Mouse (Mus musculus) forebrain, embryonic 14.5 days (tissue): Measurements from ENCODE around the gene Prtn3. TPM values are rescaled to one million over a fixed set of nuclear protein-coding genes. Genes with fewer than 3 reads are reported as not detected.

Experiments used
- ATAC-seq: fragments of 200-750 bp; cut with Nextera tagmentation; 2 replicates; pipeline ENCODE4 v1.8.0; 2017; ENCODE audit warnings: mild to moderate bottlenecking, moderate library complexity
- DNase-seq: peaks from one replicate; pipeline ENCODE4 v3.0.0-alpha.2; 2015; ENCODE audit warnings: low spot score
- H3K27ac ChIP-seq: fragments of 300-500 bp; sonication (generic); 2 replicates; pipeline ENCODE4 v1.5.1; 2014; ENCODE audit warnings: low read depth, mild to moderate bottlenecking, control low read depth, low read length, moderate library complexity
- H3K27me3 ChIP-seq: fragments of 300-500 bp; sonication (generic); replicated peaks from 2 replicates; pipeline ENCODE4 v1.6.1; 2014; ENCODE audit warnings: low read length, control low read depth, mixed read lengths; ENCODE audit not compliant: control insufficient read depth, insufficient read depth
- H3K36me3 ChIP-seq: fragments of 300-500 bp; sonication (generic); 2 replicates; pipeline ENCODE4 v1.6.1; 2014; ENCODE audit warnings: low read length, control low read depth; ENCODE audit not compliant: control insufficient read depth, insufficient read depth
- H3K4me1 ChIP-seq: fragments of 300-500 bp; sonication (generic); 2 replicates; pipeline ENCODE4 v1.6.1; 2014; ENCODE audit warnings: antibody characterized with exemption, low read length, control low read depth; ENCODE audit not compliant: control insufficient read depth, insufficient read depth
- H3K4me2 ChIP-seq: fragments of 300-500 bp; sonication (generic); 2 replicates; pipeline ENCODE4 v1.6.1; 2014; ENCODE audit warnings: mild to moderate bottlenecking, control low read depth, low read length
- H3K4me3 ChIP-seq: fragments of 300-500 bp; sonication (generic); 2 replicates; pipeline ENCODE4 v1.5.1; 2014; ENCODE audit warnings: low read depth, low read length, control low read depth
- H3K9ac ChIP-seq: fragments of 300-500 bp; sonication (generic); 2 replicates; pipeline ENCODE4 v1.6.1; 2014; ENCODE audit warnings: mild to moderate bottlenecking, low read length, control low read depth, moderate library complexity
- H3K9me3 ChIP-seq: fragments of 300-500 bp; sonication (generic); replicated peaks from 2 replicates; pipeline ENCODE4 v1.6.1; 2016; ENCODE audit warnings: low read length, control low read depth, mixed read lengths; ENCODE audit not compliant: control insufficient read depth
- WGBS: fragments of 180-500 bp; shearing (Covaris S2); extraction: QIAGEN DNeasy Blood & Tissue Kit; methylation state at CpG from one replicate; pipeline ENCODE4 v1.1.7; 2014; 5-methylcytosine and 5-hydroxymethylcytosine counted together
- microRNA-seq: library from miRNA; unstranded; fragments of <30 nt; microRNA quantifications from one replicate; pipeline ENCODE4, GENCODE M21; 2016
- polyA plus RNA-seq: library from polyadenylated mRNA; unstranded; fragments of >200 nt; fragmentation: Nextera tagmentation; extraction: Ambion mirVana; gene quantifications from 2 replicates; pipeline ENCODE4 v1.2.1, GENCODE M21; 2014

Gene Prtn3
- polyA plus RNA-seq, 1 experiment from 2014 or later, result 16.9 TPM

- no peak for DNase-seq
- H3K36me3 ChIP-seq, result peaks cover 18% of the 10 kb centered on the region; the same call in 1 of the 2 replicates
- no peak for ATAC-seq
- H3K9me3 ChIP-seq, result no peaks in the 10 kb centered on the region
- no peak overlapping the region for H3K4me3 ChIP-seq
- 88% methylated on average over 18 of the region's 18 CpGs for WGBS
- no peak overlapping the region; the same call in 1 of the 2 replicates for H3K9ac ChIP-seq
- H3K4me2 ChIP-seq, result no peak overlapping the region
- peaks cover 12% of the 10 kb centered on the region; the same call in 1 of the 2 replicates for H3K4me1 ChIP-seq
- no peaks in the 10 kb centered on the region for H3K27me3 ChIP-seq
- no peak overlapping the region for H3K27ac ChIP-seq
These were observed 55.9 kb downstream of the Prtn3 start for GRCm38 (mm10) chr10:79929967-79930825.

DNA sequence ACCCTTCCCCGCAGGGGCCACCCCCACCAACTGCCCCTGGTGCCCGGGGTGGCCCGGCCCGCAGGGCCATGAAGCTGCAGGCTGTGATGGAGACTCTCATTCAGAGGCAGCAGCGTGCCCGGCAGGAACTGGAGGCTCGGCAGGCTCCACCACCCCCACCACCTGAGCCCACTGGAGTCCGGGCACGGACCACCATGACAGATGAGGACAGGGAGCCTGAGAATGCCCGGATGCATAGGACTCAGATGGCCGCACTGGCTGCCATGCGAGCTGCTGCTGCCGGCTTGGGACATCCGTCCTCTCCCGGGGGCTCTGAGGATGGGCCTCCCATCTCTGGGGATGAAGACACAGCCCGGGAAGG lies 56.5 kb downstream of the Prtn3 start:
- no peak overlapping the region for H3K4me3 ChIP-seq
- H3K27ac ChIP-seq, result no peak overlapping the region
- peaks cover 12% of the 10 kb centered on the region; the same call in 1 of the 2 replicates for H3K4me1 ChIP-seq
- no peak overlapping the region for H3K9ac ChIP-seq
- ATAC-seq (no peak), DNase-seq (no peak)
- peaks cover 18% of the 10 kb centered on the region; the same call in 1 of the 2 replicates for H3K36me3 ChIP-seq
- H3K27me3 ChIP-seq, result no peaks in the 10 kb centered on the region
- H3K4me2 ChIP-seq, result no peak overlapping the region
- WGBS, result 86% methylated on average over 16 of the region's 16 CpGs
- H3K9me3 ChIP-seq, result no peaks in the 10 kb centered on the region

DNA sequence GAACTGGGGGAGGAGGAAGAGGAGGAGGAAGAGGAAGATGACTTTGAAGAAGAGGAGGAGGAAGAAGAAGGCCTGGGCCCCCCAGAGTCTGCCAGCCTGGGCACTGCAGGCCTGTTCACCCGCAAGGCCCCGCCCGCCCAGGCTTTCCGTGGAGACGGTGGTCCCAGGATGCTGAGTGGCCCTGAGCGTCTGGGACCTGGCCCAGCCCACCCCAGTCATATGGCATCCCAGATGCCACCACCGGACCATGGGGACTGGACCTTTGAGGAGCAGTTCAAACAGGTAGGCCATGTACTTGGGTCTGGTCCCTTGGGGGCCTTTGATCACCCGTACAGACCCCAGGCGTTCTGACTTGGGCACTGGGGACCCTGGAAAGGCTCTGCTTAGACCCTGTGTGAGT lies 57.5 kb downstream of the Prtn3 start:
- peaks cover 18% of the 10 kb centered on the region; the same call in 1 of the 2 replicates for H3K36me3 ChIP-seq
- H3K4me1 ChIP-seq, result peaks cover 6% of the 10 kb centered on the region; the same call in 1 of the 2 replicates
- DNase-seq (no peak), ATAC-seq (no peak)
- H3K4me2 ChIP-seq, result no peak overlapping the region
- no peaks in the 10 kb centered on the region for H3K9me3 ChIP-seq
- H3K27me3 ChIP-seq, result no peaks in the 10 kb centered on the region
- 90% methylated on average over 9 of the region's 9 CpGs for WGBS
- H3K27ac ChIP-seq, result no peak overlapping the region
- H3K9ac ChIP-seq, result no peak overlapping the region
- H3K4me3 ChIP-seq, result no peak overlapping the region

DNA sequence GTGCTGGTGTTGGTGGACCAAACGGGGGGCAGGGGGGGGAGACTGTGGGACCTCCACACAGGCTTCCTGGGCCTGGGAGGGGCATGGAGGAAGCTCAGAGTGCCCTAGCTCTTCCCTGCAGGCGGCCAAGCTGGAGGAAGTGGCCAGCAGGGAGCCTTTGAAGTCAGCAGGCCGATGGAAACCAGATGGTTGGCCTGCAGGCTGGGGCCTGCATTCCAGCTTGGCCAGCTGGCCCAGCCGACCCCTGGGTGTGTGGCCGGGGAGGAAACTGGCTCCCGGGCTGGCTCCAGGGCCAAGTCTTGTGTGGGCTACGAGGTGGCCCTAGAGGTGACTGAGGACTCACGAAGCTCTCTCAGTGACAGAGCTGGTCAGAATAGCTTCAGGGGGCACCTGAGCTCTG lies 58.5 kb downstream of the Prtn3 start:
- H3K27me3 ChIP-seq, result no peaks in the 10 kb centered on the region
- H3K4me3 ChIP-seq, result no peak overlapping the region
- H3K9me3 ChIP-seq, result no peaks in the 10 kb centered on the region
- no peak overlapping the region for H3K9ac ChIP-seq
- H3K36me3 ChIP-seq, result peaks cover 19% of the 10 kb centered on the region; the same call in 1 of the 2 replicates
- no peak for DNase-seq
- no peak for ATAC-seq
- WGBS, result 32% methylated on average over 8 of the region's 8 CpGs
- no peak overlapping the region for H3K4me2 ChIP-seq
- H3K4me1 ChIP-seq, result peaks cover 10% of the 10 kb centered on the region; the same call in 1 of the 2 replicates
- no peak overlapping the region; the same call in 1 of the 2 replicates for H3K27ac ChIP-seq

Small RNAs within 50 kb of the gene (microRNA-seq; reads per million reads assigned to microRNA genes)
- gene Mir6910, result not detected

Other genes with a start within 250 kb of the Prtn3 start
- gene Shc2, start 236.6 kb upstream of the Prtn3 start, polyA plus RNA-seq, result 5.9 and 6.5 TPM in 2 replicates
- gene Odf3l2, start 228.7 kb upstream of the Prtn3 start, polyA plus RNA-seq, result 0.14 and 0.17 TPM in 2 replicates
- 1.1 and 1.2 TPM in 2 replicates for gene Madcam1, start 209.9 kb upstream of the Prtn3 start, polyA plus RNA-seq
- 101 and 105 TPM in 2 replicates for gene Tpgs1, start 205.1 kb upstream of the Prtn3 start, polyA plus RNA-seq
- 76.0 and 76.9 TPM in 2 replicates for gene Cdc34, start 192.3 kb upstream of the Prtn3 start, polyA plus RNA-seq
- gene Gzmm, start 185.5 kb upstream of the Prtn3 start, polyA plus RNA-seq, result 1.4 and 1.5 TPM in 2 replicates
- 725 and 788 TPM in 2 replicates for gene Bsg, start 170.0 kb upstream of the Prtn3 start, polyA plus RNA-seq
- 0.32 and 0.56 TPM in 2 replicates for gene Hcn2, start 157.8 kb upstream of the Prtn3 start, polyA plus RNA-seq
- gene Polrmt, start 127.9 kb upstream of the Prtn3 start, polyA plus RNA-seq, result 32.1 and 33.4 TPM in 2 replicates
- gene Fgf22, start 119.4 kb upstream of the Prtn3 start, polyA plus RNA-seq, result 0.28 and 0.38 TPM in 2 replicates
- gene Rnf126, start 107.5 kb upstream of the Prtn3 start, polyA plus RNA-seq, result 60.6 and 75.7 TPM in 2 replicates
- 0.58 and 0.96 TPM in 2 replicates for gene Fstl3, start 97.2 kb upstream of the Prtn3 start, polyA plus RNA-seq
- gene Prss57, start 83.5 kb upstream of the Prtn3 start, polyA plus RNA-seq, result 0.37 TPM in 1 of 2 replicates, not detected in the other
- gene Palm, start 80.9 kb upstream of the Prtn3 start, polyA plus RNA-seq, result 182 and 257 TPM in 2 replicates
- gene Misp, start 53.5 kb upstream of the Prtn3 start, polyA plus RNA-seq, result 0.41 and 0.51 TPM in 2 replicates
- gene Ptbp1, start 20.0 kb upstream of the Prtn3 start, polyA plus RNA-seq, result 98.2 and 109 TPM in 2 replicates
- 224 and 298 TPM in 2 replicates for gene Plppr3, start 158 bp downstream of the Prtn3 start, polyA plus RNA-seq
- gene Elane, start 11.8 kb downstream of the Prtn3 start, polyA plus RNA-seq, result 0.36 TPM in 1 of 2 replicates, not detected in the other
- gene Cfd, start 16.4 kb downstream of the Prtn3 start, polyA plus RNA-seq, result not detected in 2 replicates
- 40.5 and 47.6 TPM in 2 replicates for gene Med16, start 34.4 kb downstream of the Prtn3 start, polyA plus RNA-seq
- gene Gm26602, start 36.4 kb downstream of the Prtn3 start, polyA plus RNA-seq, result 6.0 and 21.9 TPM in 2 replicates
- 1.6 and 1.8 TPM in 2 replicates for gene Kiss1r, start 42.5 kb downstream of the Prtn3 start, polyA plus RNA-seq
- gene R3hdm4, start 46.7 kb downstream of the Prtn3 start, polyA plus RNA-seq, result 175 and 197 TPM in 2 replicates
- gene Arid3a, start 52.6 kb downstream of the Prtn3 start, polyA plus RNA-seq, result 1.1 and 2.3 TPM in 2 replicates
- 96.4 and 101 TPM in 2 replicates for gene Wdr18, start 85.7 kb downstream of the Prtn3 start, polyA plus RNA-seq
- 0.23 and 0.40 TPM in 2 replicates for gene Grin3b, start 96.2 kb downstream of the Prtn3 start, polyA plus RNA-seq
- 10.5 and 13.4 TPM in 2 replicates for gene Tmem259, start 109.9 kb downstream of the Prtn3 start, polyA plus RNA-seq
- 33.2 and 40.0 TPM in 2 replicates for gene Cnn2, start 114.1 kb downstream of the Prtn3 start, polyA plus RNA-seq
- 2.1 and 3.1 TPM in 2 replicates for gene Abca7, start 122.0 kb downstream of the Prtn3 start, polyA plus RNA-seq
- 1.1 and 1.5 TPM in 2 replicates for gene Arhgap45, start 142.2 kb downstream of the Prtn3 start, polyA plus RNA-seq
- gene Polr2e, start 165.3 kb downstream of the Prtn3 start, polyA plus RNA-seq, result 205 and 219 TPM in 2 replicates
- 555 and 632 TPM in 2 replicates for gene Gpx4, start 172.7 kb downstream of the Prtn3 start, polyA plus RNA-seq
- gene Sbno2, start 231.1 kb downstream of the Prtn3 start, polyA plus RNA-seq, result 8.1 and 11.1 TPM in 2 replicates
- 25.5 and 27.7 TPM in 2 replicates for gene Stk11, start 241.3 kb downstream of the Prtn3 start, polyA plus RNA-seq